Mouse (Mus musculus): ENCODE data around the gene Ppp6c. TPM values are rescaled to one million over a fixed set of nuclear protein-coding genes. Genes with fewer than 3 reads are reported as not detected.

Gene Ppp6c
- polyA plus RNA-seq, 1 experiment from 2014 or later: 52.3 TPM

- H3K36me3 ChIP-seq: peaks cover 38% of the 10 kb centered on the region
Observed at GRCm38 (mm10) chr2:39203359-39203758, 22.9 kb downstream of the Ppp6c start.

DNA sequence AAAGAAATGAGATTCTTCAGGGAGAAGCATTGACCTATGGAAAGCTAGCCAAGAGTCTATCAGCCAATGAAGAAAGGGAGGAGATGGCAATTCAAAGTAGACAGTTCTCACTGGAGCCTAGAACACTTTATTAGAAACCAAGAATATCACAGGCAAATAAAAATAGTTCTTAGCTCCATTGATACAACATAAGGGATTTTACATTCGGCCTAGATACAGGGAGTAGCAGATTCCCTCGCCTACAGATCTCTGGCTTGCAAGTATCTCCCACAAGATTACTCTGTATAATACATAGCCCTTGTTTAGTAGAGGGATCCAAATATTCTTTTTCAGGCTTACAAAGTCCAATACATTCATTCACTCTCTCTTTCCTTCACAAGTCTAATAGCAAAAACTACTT lies 31.4 kb downstream of the Ppp6c start:
- WGBS (ENCODE audit: insufficient replicate concordance): 86% methylated on average over 2 of the region's 2 CpGs
- no peak for ATAC-seq (ENCODE audit: low read depth)

More at GRCm38 (mm10) chr2:39203359-39203758, 22.9 kb downstream of the Ppp6c start:
- Histone ChIP-seq H3K27me3 (no peaks in the 10 kb centered on the region), H3K4me2 (no peak overlapping the region), H3K9ac (no peak overlapping the region), H3K4me1 (replicated peaks) (no peaks in the 10 kb centered on the region), H3K9me3 (replicated peaks) (no peaks in the 10 kb centered on the region), H3K27ac (no peak overlapping the region), H3K4me3 (replicated peaks) (no peak overlapping the region)
- DNase-seq: no peak
- ATAC-seq (ENCODE audit: low read depth): no peak
- WGBS (ENCODE audit: insufficient replicate concordance): 84% methylated on average over 2 of the region's 2 CpGs

DNA sequence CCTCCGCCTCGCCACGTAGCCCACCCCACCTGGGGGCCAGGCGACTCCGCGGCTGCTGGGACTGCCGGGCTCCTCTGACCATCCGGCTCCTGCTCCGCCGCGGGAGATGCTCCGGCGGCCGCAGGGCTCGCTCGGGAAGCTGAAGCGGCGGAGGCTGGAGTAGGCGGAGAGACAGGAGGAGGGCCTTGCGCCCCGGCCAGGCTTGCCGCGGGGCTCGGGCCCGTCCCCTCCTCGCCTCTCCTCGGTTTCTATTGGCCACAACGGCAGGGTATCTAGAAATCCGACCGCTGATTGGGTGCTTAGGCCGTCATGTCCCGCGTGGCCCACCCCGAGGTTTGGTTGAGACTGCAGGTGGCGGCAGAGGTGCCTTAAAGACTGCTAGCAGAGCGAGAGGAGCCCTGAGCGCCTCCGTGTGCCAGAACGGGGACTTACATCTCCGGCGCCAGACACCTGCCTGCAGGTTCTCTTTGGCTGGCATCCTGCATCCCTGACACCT lies 35.6 kb downstream of the Ppp6c start, which contains the start of gene Scai:
TSS of gene Scai (minus strand) at position 174 of the 496 bp plus-strand sequence.
- Histone ChIP-seq H3K4me1 (replicated peaks) (peaks cover 18% of the 10 kb centered on the region), H3K4me3 (replicated peaks) (peak within 1 kb of the TSS; percentile 99), H3K4me2 (peak within 1 kb of the TSS; percentile 95), H3K36me3 (0 out of 2 replicates have a peak, but pooled peaks cover 4% of the 10 kb centered on the region), H3K27ac (peak within 1 kb of the TSS; percentile 83), H3K27me3 (no peaks in the 10 kb centered on the region), H3K9me3 (replicated peaks) (no peaks in the 10 kb centered on the region), H3K9ac (peak within 1 kb of the TSS; percentile 97)
- DNase-seq (peak; percentile 97), ATAC-seq (ENCODE audit: low read depth) (peak; percentile 100)
- under 1% methylated on average over 37 of the region's 41 CpGs for WGBS (ENCODE audit: insufficient replicate concordance)

More for the DNA sequence above, 31.4 kb downstream of the Ppp6c start:
- H3K4me3 ChIP-seq (replicated peaks): no peak overlapping the region
- peaks cover 21% of the 10 kb centered on the region for H3K36me3 ChIP-seq
- H3K27me3 ChIP-seq: no peaks in the 10 kb centered on the region
- H3K9me3 ChIP-seq (replicated peaks): no peaks in the 10 kb centered on the region
- H3K4me2 ChIP-seq: no peak overlapping the region
- no peak for DNase-seq
- H3K9ac ChIP-seq: no peak overlapping the region
- H3K4me1 ChIP-seq (replicated peaks): peaks cover 7% of the 10 kb centered on the region
- no peak overlapping the region for H3K27ac ChIP-seq

GRCm38 (mm10) chr2:39189961-39190560 lies 36.2 kb downstream of the Ppp6c start:
- Histone ChIP-seq H3K4me3 (replicated peaks) (peak overlapping the region; percentile 99), H3K27ac (peak overlapping the region; percentile 83), H3K9me3 (replicated peaks) (no peaks in the 10 kb centered on the region), H3K4me2 (peak overlapping the region; percentile 95), H3K36me3 (0 out of 2 replicates have a peak, but pooled peaks cover 4% of the 10 kb centered on the region), H3K4me1 (replicated peaks) (peaks cover 18% of the 10 kb centered on the region), H3K9ac (peak overlapping the region; percentile 97), H3K27me3 (no peaks in the 10 kb centered on the region)
- peak; percentile 56 for ATAC-seq (ENCODE audit: low read depth)
- DNase-seq: peak; percentile 47
- under 1% methylated on average over 34 of the region's 39 CpGs for WGBS (ENCODE audit: insufficient replicate concordance)

DNA sequence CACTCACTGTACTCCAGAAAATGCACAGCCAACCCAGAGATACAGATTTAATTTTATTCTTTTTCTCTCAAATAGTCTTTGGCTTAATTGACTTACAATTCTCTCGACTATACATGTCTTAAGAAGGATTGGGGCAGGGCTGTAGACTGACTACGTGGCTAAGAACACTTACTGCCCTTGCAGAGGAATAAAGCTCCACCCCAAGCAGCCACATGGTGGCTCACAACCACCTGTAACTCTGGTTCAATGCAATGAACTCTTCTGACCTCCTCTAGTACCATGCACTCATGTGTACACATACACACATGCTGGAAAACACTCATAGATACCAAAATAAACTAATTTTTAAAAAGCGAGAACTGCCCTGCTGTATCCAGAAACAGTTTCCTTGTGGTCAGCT lies 40.3 kb downstream of the Ppp6c start:
- Histone ChIP-seq H3K4me3 (replicated peaks) (no peak overlapping the region), H3K4me1 (replicated peaks) (peaks cover 16% of the 10 kb centered on the region), H3K4me2 (no peak overlapping the region), H3K27ac (no peak overlapping the region), H3K9ac (no peak overlapping the region), H3K27me3 (no peaks in the 10 kb centered on the region), H3K9me3 (replicated peaks) (no peaks in the 10 kb centered on the region), H3K36me3 (no peaks in the 10 kb centered on the region)
- DNase-seq (no peak), ATAC-seq (ENCODE audit: low read depth) (no peak)
- WGBS (ENCODE audit: insufficient replicate concordance): 48% methylated on average over 3 of the region's 3 CpGs

DNA sequence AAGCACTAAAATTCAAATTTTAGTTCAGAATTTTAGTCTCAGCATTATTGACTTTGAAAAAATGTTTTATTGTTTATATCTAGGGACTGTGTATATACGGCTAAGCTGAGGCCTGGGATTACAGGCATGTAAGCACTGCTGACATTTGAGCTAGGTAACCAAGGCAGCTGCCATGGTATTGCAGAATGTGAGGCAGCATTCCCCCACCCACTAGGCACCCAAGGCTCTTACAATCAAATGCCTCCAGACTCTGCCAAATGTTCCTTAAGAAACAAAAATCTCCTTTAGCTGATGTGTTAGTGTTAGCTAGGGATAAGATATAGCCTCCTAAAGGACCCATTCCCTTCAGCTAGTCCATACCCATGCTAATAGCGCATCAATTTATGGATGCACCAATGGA lies 42.7 kb downstream of the Ppp6c start:
- H3K9ac ChIP-seq: no peak overlapping the region
- no peak for ATAC-seq (ENCODE audit: low read depth)
- no peaks in the 10 kb centered on the region for H3K9me3 ChIP-seq (replicated peaks)
- DNase-seq: no peak
- 78% methylated on average over 2 of the region's 2 CpGs for WGBS (ENCODE audit: insufficient replicate concordance)
- peaks cover 4% of the 10 kb centered on the region; the same call in 1 of the 2 replicates for H3K36me3 ChIP-seq
- no peak overlapping the region for H3K27ac ChIP-seq
- peaks cover under 1% of the 10 kb centered on the region for H3K4me1 ChIP-seq (replicated peaks)
- no peaks in the 10 kb centered on the region for H3K27me3 ChIP-seq
- no peak overlapping the region for H3K4me3 ChIP-seq (replicated peaks)
- H3K4me2 ChIP-seq: no peak overlapping the region

DNA sequence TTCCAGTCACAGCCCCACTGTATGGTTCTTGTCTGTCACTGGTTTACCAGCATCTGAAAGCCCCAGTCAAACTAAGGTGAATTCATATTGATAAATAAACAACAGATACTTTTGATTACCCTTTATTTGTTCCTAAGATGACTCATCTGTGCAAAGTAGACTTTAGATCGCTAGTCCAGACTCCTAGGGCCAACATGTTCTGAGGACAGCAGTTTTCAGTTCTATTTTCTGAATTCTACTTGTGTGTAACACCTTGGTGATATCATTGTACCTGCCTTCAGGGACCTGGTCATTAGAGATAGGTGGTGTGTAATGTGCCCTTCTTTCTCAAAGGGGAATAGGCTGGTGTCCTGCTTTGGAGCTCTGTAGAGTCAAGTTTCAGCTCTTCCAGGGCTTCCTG lies 65.3 kb downstream of the Ppp6c start:
- DNase-seq: no peak
- no peak overlapping the region for H3K9ac ChIP-seq
- no peak for ATAC-seq (ENCODE audit: low read depth)
- no peaks in the 10 kb centered on the region for H3K9me3 ChIP-seq (replicated peaks)
- H3K4me3 ChIP-seq (replicated peaks): no peak overlapping the region
- no peaks in the 10 kb centered on the region for H3K36me3 ChIP-seq
- H3K4me2 ChIP-seq: no peak overlapping the region
- 86% methylated on average over 1 of the region's 1 CpGs for WGBS (ENCODE audit: insufficient replicate concordance)
- no peaks in the 10 kb centered on the region; the same call in 1 of the 2 replicates for H3K4me1 ChIP-seq (replicated peaks)
- H3K27ac ChIP-seq: no peak overlapping the region
- H3K27me3 ChIP-seq: no peaks in the 10 kb centered on the region

GRCm38 (mm10) chr2:39157916-39158315 lies 68.3 kb downstream of the Ppp6c start:
- Histone ChIP-seq H3K27me3 (no peaks in the 10 kb centered on the region), H3K4me3 (replicated peaks) (no peak overlapping the region), H3K4me1 (replicated peaks) (0 out of 2 replicates have a peak, but pooled peaks cover 8% of the 10 kb centered on the region), H3K9me3 (replicated peaks) (no peaks in the 10 kb centered on the region), H3K27ac (no peak overlapping the region), H3K36me3 (no peaks in the 10 kb centered on the region), H3K9ac (no peak overlapping the region), H3K4me2 (no peak overlapping the region)
- WGBS (ENCODE audit: insufficient replicate concordance): 73% methylated on average over 1 of the region's 1 CpGs
- no peak for DNase-seq
- ATAC-seq (ENCODE audit: low read depth): no peak

- Histone ChIP-seq H3K27me3 (no peaks in the 10 kb centered on the region), H3K4me3 (replicated peaks) (no peak overlapping the region), H3K4me2 (no peak overlapping the region), H3K36me3 (no peaks in the 10 kb centered on the region), H3K9me3 (replicated peaks) (no peaks in the 10 kb centered on the region), H3K27ac (no peak overlapping the region), H3K9ac (no peak overlapping the region), H3K4me1 (replicated peaks) (0 out of 2 replicates have a peak, but pooled peaks cover 8% of the 10 kb centered on the region)
- DNase-seq: no peak
- WGBS (ENCODE audit: insufficient replicate concordance): 62% methylated on average over 1 of the region's 1 CpGs
- no peak for ATAC-seq (ENCODE audit: low read depth)
Observed at GRCm38 (mm10) chr2:39156821-39157220, 69.4 kb downstream of the Ppp6c start.

DNA sequence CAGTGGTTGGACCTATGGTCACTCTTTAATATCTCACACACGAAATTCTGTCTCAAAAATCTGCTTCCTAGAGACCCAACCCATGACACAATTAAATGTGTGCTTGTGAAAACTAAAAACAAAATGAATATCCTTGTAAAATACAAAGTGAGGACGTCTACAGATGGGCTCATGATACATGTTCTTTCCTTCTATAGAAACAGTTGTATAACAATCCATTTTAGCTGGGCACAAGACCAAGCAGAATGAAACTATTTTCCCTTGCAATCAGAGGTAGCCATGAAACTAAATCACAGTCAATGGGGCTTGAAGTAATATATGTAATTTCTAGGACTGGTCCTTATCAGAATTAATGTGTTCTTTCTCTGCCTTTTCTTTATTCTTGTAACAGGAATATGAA lies 75.3 kb downstream of the Ppp6c start:
- Histone ChIP-seq H3K9ac (no peak overlapping the region), H3K27ac (no peak overlapping the region), H3K27me3 (no peaks in the 10 kb centered on the region), H3K9me3 (replicated peaks) (no peaks in the 10 kb centered on the region), H3K36me3 (no peaks in the 10 kb centered on the region), H3K4me2 (no peak overlapping the region), H3K4me1 (replicated peaks) (peaks cover 13% of the 10 kb centered on the region; the same call in 1 of the 2 replicates), H3K4me3 (replicated peaks) (no peak overlapping the region)
- WGBS (ENCODE audit: insufficient replicate concordance): 45% methylated on average over 2 of the region's 2 CpGs
- ATAC-seq (ENCODE audit: low read depth) (no peak), DNase-seq (no peak)

- no peaks in the 10 kb centered on the region for H3K36me3 ChIP-seq
- 22% methylated on average over 2 of the region's 2 CpGs for WGBS (ENCODE audit: insufficient replicate concordance)
- no peak overlapping the region for H3K9ac ChIP-seq
- H3K27ac ChIP-seq: no peak overlapping the region
- H3K27me3 ChIP-seq: no peaks in the 10 kb centered on the region
- ATAC-seq (ENCODE audit: low read depth) (peak; percentile 73; the same call in 1 of the 2 replicates), DNase-seq (no peak)
- H3K9me3 ChIP-seq (replicated peaks): no peaks in the 10 kb centered on the region
- peak overlapping the region; percentile 23; the same call in 1 of the 2 replicates for H3K4me2 ChIP-seq
- no peak overlapping the region for H3K4me3 ChIP-seq (replicated peaks)
- H3K4me1 ChIP-seq (replicated peaks): peaks cover 4% of the 10 kb centered on the region; the same call in 1 of the 2 replicates
Observed at GRCm38 (mm10) chr2:39148075-39148474, 78.2 kb downstream of the Ppp6c start.

DNA sequence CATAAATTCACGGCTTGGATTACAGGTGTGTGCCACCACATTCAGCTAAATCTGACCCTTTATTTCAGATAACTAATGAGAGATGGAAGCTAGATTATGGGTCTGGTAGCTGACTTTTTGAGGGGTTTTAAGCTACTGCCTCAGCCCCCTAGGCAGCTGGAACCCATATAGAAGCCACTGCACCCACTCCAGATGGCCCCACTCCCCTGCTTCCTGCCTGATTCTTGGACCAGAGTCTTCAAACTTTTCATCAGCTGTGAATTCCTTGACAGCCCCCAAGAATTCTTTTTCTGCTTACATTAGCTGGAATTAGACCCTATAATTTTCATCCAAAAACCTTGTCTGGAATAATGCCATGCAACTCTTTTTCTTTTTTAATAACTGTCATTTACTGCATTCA lies 79.8 kb downstream of the Ppp6c start:
- H3K4me1 ChIP-seq (replicated peaks): peaks cover 9% of the 10 kb centered on the region
- no peak overlapping the region for H3K27ac ChIP-seq
- H3K4me2 ChIP-seq: no peak overlapping the region
- ATAC-seq (ENCODE audit: low read depth): no peak
- H3K27me3 ChIP-seq: no peaks in the 10 kb centered on the region
- H3K9ac ChIP-seq: no peak overlapping the region
- H3K9me3 ChIP-seq (replicated peaks): no peaks in the 10 kb centered on the region
- no peak for DNase-seq
- 63% methylated on average over 1 of the region's 1 CpGs for WGBS (ENCODE audit: insufficient replicate concordance)
- no peak overlapping the region for H3K4me3 ChIP-seq (replicated peaks)
- H3K36me3 ChIP-seq: no peaks in the 10 kb centered on the region

Measured in liver, embryonic 13.5 days (tissue).